Mouse (Mus musculus) kidney, embryonic 16.5 days (tissue): ENCODE data around the gene Pttg1ip. TPM values are rescaled to one million over a fixed set of nuclear protein-coding genes. Genes with fewer than 3 reads are reported as not detected.

Experiments used
- ATAC-seq: fragments of 200-750 bp; cut with Nextera tagmentation; 2 replicates; pipeline ENCODE4 v1.8.0; 2017; ENCODE audit warnings: moderate TSS enrichment; ENCODE audit not compliant: low FRiP score, low TSS enrichment
- H3K27ac ChIP-seq: fragments of 300-500 bp; sonication (generic); 2 replicates; pipeline ENCODE4 v1.5.1; 2014; ENCODE audit warnings: low read length
- H3K27me3 ChIP-seq: fragments of 300-500 bp; sonication (generic); 2 replicates; pipeline ENCODE4 v1.6.1; 2014; ENCODE audit warnings: low read length, control low read depth, mixed read lengths; ENCODE audit not compliant: insufficient read depth
- H3K36me3 ChIP-seq: fragments of 300-500 bp; sonication (generic); 2 replicates; pipeline ENCODE4 v1.6.1; 2014; ENCODE audit warnings: low read length, control low read depth, mixed read lengths; ENCODE audit not compliant: insufficient read depth
- H3K4me1 ChIP-seq: fragments of 300-500 bp; sonication (generic); 2 replicates; pipeline ENCODE4 v1.6.1; 2014; ENCODE audit warnings: low read length, control low read depth, mixed read lengths; ENCODE audit not compliant: insufficient read depth
- H3K4me2 ChIP-seq: fragments of 300-500 bp; sonication (generic); replicated peaks from 2 replicates; pipeline ENCODE4 v1.6.1; 2014; ENCODE audit warnings: low read depth, low read length
- H3K4me3 ChIP-seq: fragments of 300-500 bp; sonication (generic); 2 replicates; pipeline ENCODE4 v1.5.1; 2014; ENCODE audit warnings: mild to moderate bottlenecking, low read length
- H3K9ac ChIP-seq: fragments of 300-500 bp; sonication (generic); replicated peaks from 2 replicates; pipeline ENCODE4 v1.6.1; 2014; ENCODE audit warnings: low read length
- H3K9me3 ChIP-seq: fragments of 300-500 bp; sonication (generic); 2 replicates; pipeline ENCODE4 v1.6.1; 2016; ENCODE audit warnings: low read length, control low read depth
- WGBS: fragments of 180-500 bp; shearing (Covaris S2); extraction: QIAGEN DNeasy Blood & Tissue Kit; methylation state at CpG from one replicate; pipeline ENCODE4 v1.1.7; 2014; 5-methylcytosine and 5-hydroxymethylcytosine counted together
- polyA plus RNA-seq: library from polyadenylated mRNA; unstranded; fragments of >200 nt; fragmentation: Nextera tagmentation; extraction: Ambion mirVana; gene quantifications from 2 replicates; pipeline ENCODE4 v1.2.1, GENCODE M21; 2015

The Pttg1ip gene
- polyA plus RNA-seq, 1 experiment from 2014 or later, result 206 TPM

GRCm38 (mm10) chr10:77566651-77567050 is 14.9 kb upstream of the Pttg1ip start:
- no peak overlapping the region for H3K27ac ChIP-seq
- WGBS, result 25% methylated on average over 8 of the region's 8 CpGs
- ATAC-seq, result no peak

DNA sequence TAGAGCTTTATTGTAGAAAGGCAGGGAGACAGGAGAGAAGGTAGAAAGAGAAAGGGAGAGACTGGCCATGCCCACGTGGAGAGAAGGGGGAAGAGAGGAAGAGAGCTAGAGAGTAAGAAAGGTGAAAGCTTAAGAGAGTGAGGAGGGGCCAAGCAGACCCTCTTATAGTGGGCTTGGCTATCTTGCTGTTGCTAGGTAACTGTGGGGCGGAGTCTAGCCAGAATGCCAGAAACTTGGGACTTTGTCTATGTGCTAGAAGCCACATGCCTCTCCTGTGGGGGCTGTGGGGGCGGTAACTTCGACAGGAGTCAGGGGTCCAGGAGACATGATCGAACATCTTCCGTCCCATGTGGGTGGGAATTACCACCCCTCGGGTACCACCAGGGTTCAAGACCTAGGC is 12.0 kb upstream of the Pttg1ip start:
- H3K9me3 ChIP-seq, result no peaks in the 10 kb centered on the region
- no peak overlapping the region for H3K4me3 ChIP-seq
- no peak overlapping the region for H3K9ac ChIP-seq
- peaks cover 4% of the 10 kb centered on the region; the same call in 1 of the 2 replicates for H3K4me1 ChIP-seq
- WGBS, result 48% methylated on average over 7 of the region's 7 CpGs
- H3K36me3 ChIP-seq, result no peaks in the 10 kb centered on the region
- H3K27me3 ChIP-seq, result no peaks in the 10 kb centered on the region
- no peak for ATAC-seq
- H3K27ac ChIP-seq, result no peak overlapping the region
- no peak overlapping the region for H3K4me2 ChIP-seq

More at GRCm38 (mm10) chr10:77566651-77567050, 14.9 kb upstream of the Pttg1ip start:
- Histone ChIP-seq H3K27me3 (no peaks in the 10 kb centered on the region), H3K9ac (no peak overlapping the region), H3K9me3 (no peaks in the 10 kb centered on the region), H3K4me2 (no peak overlapping the region), H3K4me1 (peaks cover 4% of the 10 kb centered on the region; the same call in 1 of the 2 replicates), H3K36me3 (no peaks in the 10 kb centered on the region), H3K4me3 (no peak overlapping the region)

- H3K4me1 ChIP-seq, result peaks cover 4% of the 10 kb centered on the region; the same call in 1 of the 2 replicates
- no peak overlapping the region for H3K9ac ChIP-seq
- 43% methylated on average over 6 of the region's 6 CpGs for WGBS
- no peaks in the 10 kb centered on the region for H3K27me3 ChIP-seq
- no peaks in the 10 kb centered on the region for H3K9me3 ChIP-seq
- no peaks in the 10 kb centered on the region for H3K36me3 ChIP-seq
- no peak overlapping the region for H3K4me3 ChIP-seq
- no peak overlapping the region for H3K27ac ChIP-seq
- H3K4me2 ChIP-seq, result no peak overlapping the region
- peak; percentile 52; the same call in 1 of the 2 replicates for ATAC-seq
Measured at GRCm38 (mm10) chr10:77569973-77570658, 11.4 kb upstream of the Pttg1ip start.

GRCm38 (mm10) chr10:77572225-77572624 is 9.3 kb upstream of the Pttg1ip start:
- Histone ChIP-seq H3K9me3 (no peaks in the 10 kb centered on the region), H3K36me3 (no peaks in the 10 kb centered on the region), H3K4me2 (no peak overlapping the region), H3K4me3 (no peak overlapping the region), H3K9ac (no peak overlapping the region), H3K27ac (no peak overlapping the region), H3K27me3 (no peaks in the 10 kb centered on the region), H3K4me1 (peaks cover 4% of the 10 kb centered on the region; the same call in 1 of the 2 replicates)
- no peak for ATAC-seq
- 14% methylated on average over 3 of the region's 3 CpGs for WGBS

- H3K27me3 ChIP-seq, result no peaks in the 10 kb centered on the region
- H3K9ac ChIP-seq, result no peak overlapping the region
- H3K4me2 ChIP-seq, result no peak overlapping the region
- 33% methylated on average over 1 of the region's 1 CpGs for WGBS
- H3K9me3 ChIP-seq, result no peaks in the 10 kb centered on the region
- H3K4me3 ChIP-seq, result no peak overlapping the region
- H3K27ac ChIP-seq, result no peak overlapping the region
- no peaks in the 10 kb centered on the region for H3K36me3 ChIP-seq
- ATAC-seq, result no peak
- H3K4me1 ChIP-seq, result peaks cover 4% of the 10 kb centered on the region; the same call in 1 of the 2 replicates
Measured at GRCm38 (mm10) chr10:77573162-77573561, 8.4 kb upstream of the Pttg1ip start.

DNA sequence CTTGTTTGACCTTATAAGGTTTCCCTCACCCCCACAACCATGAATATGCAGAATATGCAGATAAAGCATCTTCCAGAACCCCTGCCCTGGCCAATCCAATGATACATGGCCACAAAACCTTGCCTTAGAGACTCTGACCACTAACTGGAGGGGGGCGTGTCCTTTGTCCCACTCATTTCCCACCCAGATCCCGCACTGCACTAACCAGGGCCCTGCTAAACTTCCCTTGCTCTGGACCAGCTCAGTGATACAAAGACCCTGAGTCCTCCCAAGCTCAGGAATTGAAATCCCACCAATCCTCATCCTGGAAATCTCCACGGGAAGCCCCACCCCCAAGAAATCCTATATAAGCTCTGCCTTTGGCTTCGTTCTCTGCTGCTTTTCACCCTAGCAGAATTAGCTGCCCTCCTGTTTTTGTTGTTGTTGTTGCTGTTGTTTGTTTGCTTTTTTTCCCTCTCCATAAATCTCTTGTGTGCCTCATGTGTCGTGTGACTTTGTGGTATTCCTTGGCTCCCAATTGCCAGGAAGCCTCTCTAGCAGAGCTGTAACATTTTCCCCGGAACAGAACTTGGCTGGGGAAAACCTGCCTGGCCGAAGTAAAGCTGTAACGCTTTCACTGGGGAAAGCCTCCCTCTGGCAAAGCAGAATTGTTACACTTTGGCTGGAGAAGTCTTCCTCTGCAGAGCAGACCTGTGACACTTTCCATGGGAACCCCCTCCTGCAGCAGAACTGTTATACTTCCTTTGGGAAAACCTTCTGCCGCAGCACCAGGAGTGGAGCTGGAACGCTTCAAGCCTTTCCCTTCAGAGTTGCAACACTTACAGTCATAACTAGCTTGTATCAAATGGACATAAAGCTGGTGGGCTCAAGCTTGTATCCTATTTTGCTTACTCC is 1.2 kb upstream of the Pttg1ip start:
- H3K4me2 ChIP-seq, result no peak overlapping the region
- no peaks in the 10 kb centered on the region for H3K27me3 ChIP-seq
- H3K4me1 ChIP-seq, result peaks cover 24% of the 10 kb centered on the region
- no peaks in the 10 kb centered on the region for H3K9me3 ChIP-seq
- H3K27ac ChIP-seq, result no peak overlapping the region
- H3K9ac ChIP-seq, result no peak overlapping the region
- no peak overlapping the region for H3K4me3 ChIP-seq
- no peaks in the 10 kb centered on the region for H3K36me3 ChIP-seq
- no peak for ATAC-seq
- 59% methylated on average over 10 of the region's 10 CpGs for WGBS

DNA sequence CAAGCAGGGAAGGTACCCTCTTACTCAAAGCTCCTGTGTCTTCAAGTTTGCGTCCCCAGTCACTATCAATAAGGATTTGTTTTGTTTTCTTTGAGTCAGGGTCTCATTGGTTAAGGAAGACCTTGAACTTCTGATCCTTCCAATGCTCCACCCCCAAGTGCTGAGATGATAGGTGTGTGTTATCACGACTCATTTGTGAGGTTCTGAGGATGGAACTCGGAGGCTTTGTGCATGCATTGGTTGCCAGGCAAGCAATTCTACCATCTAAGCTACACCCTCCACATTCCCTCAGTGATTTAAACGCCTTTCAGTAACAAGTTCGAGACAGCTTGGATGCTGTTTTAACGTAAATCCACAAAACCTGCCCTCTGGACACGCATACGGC is 505 bp upstream of the Pttg1ip start:
- no peaks in the 10 kb centered on the region for H3K36me3 ChIP-seq
- H3K4me1 ChIP-seq, result peaks cover 24% of the 10 kb centered on the region
- H3K4me2 ChIP-seq, result peak overlapping the region; percentile 81
- H3K27me3 ChIP-seq, result no peaks in the 10 kb centered on the region
- peak overlapping the region; percentile 80 for H3K9ac ChIP-seq
- ATAC-seq, result peak; percentile 7; the same call in 1 of the 2 replicates
- peak overlapping the region; percentile 86 for H3K27ac ChIP-seq
- 11% methylated on average over 8 of the region's 8 CpGs for WGBS
- no peaks in the 10 kb centered on the region for H3K9me3 ChIP-seq
- H3K4me3 ChIP-seq, result peak overlapping the region; percentile 94

DNA sequence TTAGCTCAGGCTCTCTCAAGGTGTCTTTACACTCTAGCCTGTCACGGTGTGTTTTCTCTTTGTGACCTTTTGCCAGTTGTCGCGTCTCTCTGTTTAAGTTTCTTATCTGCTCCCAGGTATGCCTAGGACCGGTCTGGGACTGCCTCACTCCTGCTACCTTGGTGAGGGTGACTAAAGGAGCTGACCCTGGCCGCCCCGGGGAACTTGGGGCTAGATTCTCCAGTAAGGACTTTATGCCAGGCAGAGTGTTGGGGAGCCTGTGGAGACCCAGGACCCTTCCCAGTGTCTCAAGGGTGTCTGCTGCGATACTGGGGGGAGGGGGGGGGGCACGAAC is 732 bp downstream of the Pttg1ip start:
- Histone ChIP-seq H3K27me3 (no peaks in the 10 kb centered on the region), H3K9ac (peak overlapping the region; percentile 88), H3K4me1 (peaks cover 24% of the 10 kb centered on the region), H3K9me3 (no peaks in the 10 kb centered on the region), H3K4me2 (peak overlapping the region; percentile 95), H3K4me3 (peak overlapping the region; percentile 94), H3K27ac (peak overlapping the region; percentile 98), H3K36me3 (no peaks in the 10 kb centered on the region)
- peak; percentile 9 for ATAC-seq
- under 1% methylated on average over 8 of the region's 8 CpGs for WGBS

- 47% methylated on average over 10 of the region's 10 CpGs for WGBS
- no peak overlapping the region for H3K9ac ChIP-seq
- no peak for ATAC-seq
- H3K27me3 ChIP-seq, result no peaks in the 10 kb centered on the region
- H3K4me3 ChIP-seq, result no peak overlapping the region
- H3K36me3 ChIP-seq, result peaks cover 3% of the 10 kb centered on the region; the same call in 1 of the 2 replicates
- H3K27ac ChIP-seq, result 0 out of 2 replicates have a peak overlapping the region, but pooled peaks have one; percentile 3
- H3K4me1 ChIP-seq, result peaks cover 33% of the 10 kb centered on the region
- H3K9me3 ChIP-seq, result no peaks in the 10 kb centered on the region
- peak overlapping the region; percentile 13 for H3K4me2 ChIP-seq
Measured at GRCm38 (mm10) chr10:77583795-77584422, 2.4 kb downstream of the Pttg1ip start.
